Mouse (Mus musculus): ENCODE data around the gene Timd2.

DNA sequence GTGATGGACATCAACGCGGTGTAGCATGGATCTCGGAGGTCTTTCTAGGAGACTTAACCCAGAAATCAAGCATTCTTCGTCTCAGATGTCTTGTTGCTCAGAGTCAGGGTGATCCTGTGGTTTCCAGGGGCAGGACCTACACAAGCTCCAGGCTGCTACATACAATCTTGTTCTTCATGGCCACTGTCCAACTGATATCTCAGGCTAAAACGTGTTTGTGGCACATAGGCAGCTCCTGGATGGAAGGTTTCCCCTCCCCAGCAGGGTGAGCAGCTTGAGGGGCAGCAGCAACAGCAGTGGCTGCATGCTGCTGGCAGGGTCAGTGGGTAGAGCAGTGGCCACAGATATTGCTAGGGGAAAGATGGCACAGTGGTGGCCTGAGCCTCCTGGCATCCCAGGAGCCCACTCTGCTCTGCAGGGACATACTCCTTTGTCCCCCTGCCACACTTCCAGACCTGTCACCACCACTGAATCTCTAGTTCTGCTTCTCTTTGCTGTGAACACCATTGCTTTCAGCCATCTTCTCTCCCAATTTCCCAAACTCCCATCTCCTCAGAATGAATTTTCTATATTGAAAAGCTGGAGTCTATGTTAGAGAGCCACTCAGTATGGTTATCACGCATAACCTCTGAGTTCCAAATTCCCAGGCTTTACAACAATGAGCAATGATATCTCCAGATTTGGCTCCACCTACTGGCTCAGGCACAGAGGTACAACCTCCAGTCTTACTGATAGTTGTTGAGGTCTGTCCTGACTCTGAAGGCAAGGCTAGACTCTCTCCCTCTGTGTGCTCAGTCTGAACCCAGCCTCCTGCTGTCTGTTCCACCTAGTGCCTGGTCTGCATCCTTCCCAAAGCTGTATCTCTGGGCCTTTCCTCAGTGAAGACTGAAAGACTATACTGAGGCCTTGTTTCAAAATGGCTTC lies 41.0 kb downstream of the Timd2 start:
- no peak for TF ChIP-seq CTCF (IDR thresholded peaks at IDR 0.05; ENCODE audit: control insufficient read depth, insufficient read depth, insufficient read length)
- no peak for TF ChIP-seq MAX (IDR thresholded peaks at IDR 0.05)
- TF ChIP-seq USF1 (IDR thresholded peaks at IDR 0.05; ENCODE audit: low read depth): no peak
- TF ChIP-seq CEBPB (IDR thresholded peaks at IDR 0.05; ENCODE audit: low read depth): no peak
- no peak for TF ChIP-seq MYOD1 (IDR thresholded peaks at IDR 0.05; ENCODE audit: control insufficient read depth, insufficient read length, low read depth)
